Mouse (Mus musculus): ENCODE measurements at regions not wholly inside any gene's neighbourhood (a gene's known extent, or its start where the extent isn't known, plus 50 kb on each side); places are given as distances from the start of the nearest gene placed in this dataset.
"Not testable (repeated sequence)": the region's sequence is repeated elsewhere in the genome, so short reads cannot be mapped to it uniquely, and the experiment has no call there.

GRCm38 (mm10) chr10:69036096-69036495 lies 115.1 kb upstream of the Rhobtb1 start:
- H3K4me3 ChIP-seq (replicated peaks; ENCODE audit: low read depth, low read length), result no peak overlapping the region
- H3K4me1 ChIP-seq (ENCODE audit: control insufficient read depth, insufficient read depth, low read length), result no peaks in the 10 kb centered on the region
- H3K27ac ChIP-seq (replicated peaks; ENCODE audit: low read depth, low read length), result no peak overlapping the region
- no peak overlapping the region for H3K4me2 ChIP-seq (ENCODE audit: low read length)
- DNase-seq (no peak), ATAC-seq (ENCODE audit: low FRiP score, low TSS enrichment) (no peak)
- no peak overlapping the region for H3K9ac ChIP-seq (replicated peaks; ENCODE audit: low read length)
- no peaks in the 10 kb centered on the region for H3K36me3 ChIP-seq (ENCODE audit: control insufficient read depth, insufficient read depth, low read length)
- no peaks in the 10 kb centered on the region for H3K27me3 ChIP-seq (ENCODE audit: control insufficient read depth, insufficient read depth, low read length)
- no peaks in the 10 kb centered on the region for H3K9me3 ChIP-seq (ENCODE audit: control insufficient read depth, low read length)
- 77% methylated on average over 2 of the region's 2 CpGs for WGBS

- no peak overlapping the region for H3K9ac ChIP-seq (replicated peaks; ENCODE audit: low read length)
- no peak overlapping the region for H3K27ac ChIP-seq (replicated peaks; ENCODE audit: low read depth, low read length)
- no peak overlapping the region for H3K4me2 ChIP-seq (ENCODE audit: low read length)
- no peaks in the 10 kb centered on the region for H3K36me3 ChIP-seq (ENCODE audit: control insufficient read depth, insufficient read depth, low read length)
- H3K27me3 ChIP-seq (ENCODE audit: control insufficient read depth, insufficient read depth, low read length), result no peaks in the 10 kb centered on the region
- 31% methylated on average over 12 of the region's 12 CpGs for WGBS
- H3K4me3 ChIP-seq (replicated peaks; ENCODE audit: low read depth, low read length), result no peak overlapping the region
- no peaks in the 10 kb centered on the region for H3K9me3 ChIP-seq (ENCODE audit: control insufficient read depth, low read length)
- DNase-seq, result peak; percentile 21
- ATAC-seq (ENCODE audit: low FRiP score, low TSS enrichment), result no peak
- H3K4me1 ChIP-seq (ENCODE audit: control insufficient read depth, insufficient read depth, low read length), result peaks cover 5% of the 10 kb centered on the region; the same call in 1 of the 2 replicates
Observed at GRCm38 (mm10) chr10:69044171-69044651, 107.0 kb upstream of the Rhobtb1 start.

GRCm38 (mm10) chr10:69045275-69045674 lies 106.0 kb upstream of the Rhobtb1 start:
- no peaks in the 10 kb centered on the region for H3K9me3 ChIP-seq (ENCODE audit: control insufficient read depth, low read length)
- H3K4me1 ChIP-seq (ENCODE audit: control insufficient read depth, insufficient read depth, low read length), result peaks cover 5% of the 10 kb centered on the region; the same call in 1 of the 2 replicates
- H3K9ac ChIP-seq (replicated peaks; ENCODE audit: low read length), result no peak overlapping the region
- H3K27ac ChIP-seq (replicated peaks; ENCODE audit: low read depth, low read length), result no peak overlapping the region
- H3K4me2 ChIP-seq (ENCODE audit: low read length), result peak overlapping the region; percentile 19
- DNase-seq (peak; percentile 32), ATAC-seq (ENCODE audit: low FRiP score, low TSS enrichment) (no peak)
- no peaks in the 10 kb centered on the region for H3K27me3 ChIP-seq (ENCODE audit: control insufficient read depth, insufficient read depth, low read length)
- no peak overlapping the region for H3K4me3 ChIP-seq (replicated peaks; ENCODE audit: low read depth, low read length)
- H3K36me3 ChIP-seq (ENCODE audit: control insufficient read depth, insufficient read depth, low read length), result no peaks in the 10 kb centered on the region
- 68% methylated on average over 14 of the region's 14 CpGs for WGBS

- peak; percentile 40 for DNase-seq
- 40% methylated on average over 10 of the region's 10 CpGs for WGBS
- no peaks in the 10 kb centered on the region for H3K9me3 ChIP-seq (ENCODE audit: control insufficient read depth, low read length)
- H3K27me3 ChIP-seq (ENCODE audit: control insufficient read depth, insufficient read depth, low read length), result no peaks in the 10 kb centered on the region
- peaks cover 5% of the 10 kb centered on the region; the same call in 1 of the 2 replicates for H3K4me1 ChIP-seq (ENCODE audit: control insufficient read depth, insufficient read depth, low read length)
- no peak overlapping the region for H3K4me2 ChIP-seq (ENCODE audit: low read length)
- no peak overlapping the region for H3K4me3 ChIP-seq (replicated peaks; ENCODE audit: low read depth, low read length)
- ATAC-seq (ENCODE audit: low FRiP score, low TSS enrichment), result no peak
- H3K36me3 ChIP-seq (ENCODE audit: control insufficient read depth, insufficient read depth, low read length), result no peaks in the 10 kb centered on the region
- H3K27ac ChIP-seq (replicated peaks; ENCODE audit: low read depth, low read length), result no peak overlapping the region
- no peak overlapping the region for H3K9ac ChIP-seq (replicated peaks; ENCODE audit: low read length)
Observed at GRCm38 (mm10) chr10:69046008-69046555, 105.2 kb upstream of the Rhobtb1 start.

GRCm38 (mm10) chr10:69078008-69078407 lies 73.2 kb upstream of the Rhobtb1 start:
- no peak overlapping the region for H3K9ac ChIP-seq (replicated peaks; ENCODE audit: low read length)
- no peak overlapping the region for H3K4me3 ChIP-seq (replicated peaks; ENCODE audit: low read depth, low read length)
- H3K4me2 ChIP-seq (ENCODE audit: low read length), result no peak overlapping the region
- H3K9me3 ChIP-seq (ENCODE audit: control insufficient read depth, low read length), result no peaks in the 10 kb centered on the region
- ATAC-seq (ENCODE audit: low FRiP score, low TSS enrichment) (no peak), DNase-seq (no peak)
- no peak overlapping the region for H3K27ac ChIP-seq (replicated peaks; ENCODE audit: low read depth, low read length)
- WGBS, result 77% methylated on average over 11 of the region's 11 CpGs
- no peaks in the 10 kb centered on the region for H3K36me3 ChIP-seq (ENCODE audit: control insufficient read depth, insufficient read depth, low read length)
- H3K4me1 ChIP-seq (ENCODE audit: control insufficient read depth, insufficient read depth, low read length), result no peaks in the 10 kb centered on the region
- H3K27me3 ChIP-seq (ENCODE audit: control insufficient read depth, insufficient read depth, low read length), result no peaks in the 10 kb centered on the region

- Histone ChIP-seq H3K4me2 (ENCODE audit: low read length) (no peak overlapping the region), H3K36me3 (ENCODE audit: control insufficient read depth, insufficient read depth, low read length) (no peaks in the 10 kb centered on the region), H3K27ac (replicated peaks; ENCODE audit: low read depth, low read length) (no peak overlapping the region), H3K4me1 (ENCODE audit: control insufficient read depth, insufficient read depth, low read length) (no peaks in the 10 kb centered on the region), H3K9me3 (ENCODE audit: control insufficient read depth, low read length) (no peaks in the 10 kb centered on the region), H3K27me3 (ENCODE audit: control insufficient read depth, insufficient read depth, low read length) (no peaks in the 10 kb centered on the region), H3K4me3 (replicated peaks; ENCODE audit: low read depth, low read length) (no peak overlapping the region), H3K9ac (replicated peaks; ENCODE audit: low read length) (no peak overlapping the region)
- no peak for DNase-seq
- 76% methylated on average over 1 of the region's 1 CpGs for WGBS
- no peak for ATAC-seq (ENCODE audit: low FRiP score, low TSS enrichment)
Observed at GRCm38 (mm10) chr10:69086184-69086583, 65.0 kb upstream of the Rhobtb1 start.

GRCm38 (mm10) chr10:69091872-69092271 lies 59.4 kb upstream of the Rhobtb1 start:
- ATAC-seq (ENCODE audit: low FRiP score, low TSS enrichment) (no peak), DNase-seq (no peak)
- no peak overlapping the region for H3K9ac ChIP-seq (replicated peaks; ENCODE audit: low read length)
- H3K27ac ChIP-seq (replicated peaks; ENCODE audit: low read depth, low read length), result no peak overlapping the region
- H3K4me3 ChIP-seq (replicated peaks; ENCODE audit: low read depth, low read length), result no peak overlapping the region
- no peak overlapping the region for H3K4me2 ChIP-seq (ENCODE audit: low read length)
- WGBS, result 70% methylated on average over 3 of the region's 3 CpGs
- H3K4me1 ChIP-seq (ENCODE audit: control insufficient read depth, insufficient read depth, low read length), result no peaks in the 10 kb centered on the region
- no peaks in the 10 kb centered on the region for H3K36me3 ChIP-seq (ENCODE audit: control insufficient read depth, insufficient read depth, low read length)
- H3K27me3 ChIP-seq (ENCODE audit: control insufficient read depth, insufficient read depth, low read length), result no peaks in the 10 kb centered on the region
- no peaks in the 10 kb centered on the region for H3K9me3 ChIP-seq (ENCODE audit: control insufficient read depth, low read length)

- Histone ChIP-seq H3K4me1 (ENCODE audit: control insufficient read depth, insufficient read depth, low read length) (no peaks in the 10 kb centered on the region), H3K9ac (replicated peaks; ENCODE audit: low read length) (no peak overlapping the region), H3K27ac (replicated peaks; ENCODE audit: low read depth, low read length) (no peak overlapping the region), H3K36me3 (ENCODE audit: control insufficient read depth, insufficient read depth, low read length) (no peaks in the 10 kb centered on the region), H3K4me2 (ENCODE audit: low read length) (no peak overlapping the region), H3K27me3 (ENCODE audit: control insufficient read depth, insufficient read depth, low read length) (no peaks in the 10 kb centered on the region), H3K4me3 (replicated peaks; ENCODE audit: low read depth, low read length) (no peak overlapping the region), H3K9me3 (ENCODE audit: control insufficient read depth, low read length) (no peaks in the 10 kb centered on the region)
- ATAC-seq (ENCODE audit: low FRiP score, low TSS enrichment) (no peak), DNase-seq (no peak)
- WGBS, result 85% methylated on average over 3 of the region's 3 CpGs
Observed at GRCm38 (mm10) chr10:69100021-69100420, 51.2 kb upstream of the Rhobtb1 start.

- H3K9me3 ChIP-seq (ENCODE audit: control insufficient read depth, low read length); H3K36me3 ChIP-seq (ENCODE audit: control insufficient read depth, insufficient read depth, low read length); ATAC-seq (ENCODE audit: low FRiP score, low TSS enrichment); H3K27me3 ChIP-seq (ENCODE audit: control insufficient read depth, insufficient read depth, low read length); H3K4me2 ChIP-seq (ENCODE audit: low read length); H3K27ac ChIP-seq (replicated peaks; ENCODE audit: low read depth, low read length); DNase-seq; H3K4me3 ChIP-seq (replicated peaks; ENCODE audit: low read depth, low read length); H3K4me1 ChIP-seq (ENCODE audit: control insufficient read depth, insufficient read depth, low read length); H3K9ac ChIP-seq (replicated peaks; ENCODE audit: low read length): not testable (repeated sequence)
- WGBS, result 85% methylated on average over 16 of the region's 16 CpGs
Observed at GRCm38 (mm10) chr10:69100742-69101141, 50.5 kb upstream of the Rhobtb1 start.

All from midbrain, embryonic 14.5 days (tissue).